In genomic region chr6:146976446-146976845, GRCm38 (mm10) we compare ENCODE assay signal across 28 mouse cellular contexts. TPM values are rescaled to one million over a fixed set of nuclear protein-coding genes. Genes with fewer than 3 reads are reported as not detected.
A peak's percentile ranks its signal among the peaks of the same experiment; 100 is the strongest.
DNase-seq lines count a peak whose midpoint lies in the region; ATAC-seq and TF ChIP-seq lines count a peak whose summit lies in the region.
"Had no signal": no experiment of that assay in that cellular context is flagged by ENCODE, and none has a peak within 500 bp of the region (broad histone marks: within the 10 kb centered on the region; RNA-seq: fewer than 3 reads in every experiment).

No protein-coding gene starts in this region.

- H3K9me3 ChIP-seq in heart, embryonic 10.5 days, result no peaks in the 10 kb centered on the region
- no peaks in the 10 kb centered on the region for H3K9me3 ChIP-seq in heart, embryonic 13.5 days
- no peaks in the 10 kb centered on the region for H3K9me3 ChIP-seq in heart, postnatal 0 days (replicated peaks; ENCODE audit: control insufficient read depth, low read length)
- H3K9me3 ChIP-seq: forebrain, embryonic 10.5 days; forebrain, embryonic 13.5 days; G1E; hindbrain, embryonic 12.5 days; hindbrain, embryonic 15.5 days had no signal

- H3K36me3 ChIP-seq in heart, embryonic 10.5 days, result peaks cover 25% of the 10 kb centered on the region
- peaks cover 22% of the 10 kb centered on the region for H3K36me3 ChIP-seq in heart, embryonic 13.5 days
- H3K36me3 ChIP-seq in heart, postnatal 0 days (replicated peaks; ENCODE audit: control insufficient read depth, insufficient read depth, low read length), result peaks cover 14% of the 10 kb centered on the region; the same call in 1 of the 2 replicates
- H3K36me3 ChIP-seq: G1E; hindbrain, embryonic 12.5 days; hindbrain, embryonic 15.5 days had no signal

- no peak overlapping the region for H3K27ac ChIP-seq in heart, embryonic 10.5 days
- H3K27ac ChIP-seq in heart, embryonic 13.5 days (replicated peaks), result peak overlapping the region; percentile 31; the same call in 1 of the 2 replicates
- H3K27ac ChIP-seq in heart, postnatal 0 days (ENCODE audit: low read depth), result peak overlapping the region; percentile 5; the same call in 1 of the 2 replicates
- H3K27ac ChIP-seq: forebrain, embryonic 10.5 days; forebrain, embryonic 13.5 days; hindbrain, embryonic 12.5 days; hindbrain, embryonic 15.5 days had no signal

- TF ChIP-seq EP300 in heart, postnatal 0 days (IDR thresholded peaks at IDR 0.05; ENCODE audit: low read depth), result no peak

- peaks cover 59% of the 10 kb centered on the region for H3K4me1 ChIP-seq in heart, embryonic 10.5 days
- H3K4me1 ChIP-seq in heart, embryonic 13.5 days, result peaks cover 69% of the 10 kb centered on the region
- H3K4me1 ChIP-seq in heart, postnatal 0 days (ENCODE audit: control insufficient read depth, insufficient read depth), result peaks cover 25% of the 10 kb centered on the region
- H3K4me1 ChIP-seq: hindbrain, embryonic 15.5 days had no signal

- H3K9ac ChIP-seq in heart, embryonic 13.5 days, result no peak overlapping the region
- H3K9ac ChIP-seq in heart, postnatal 0 days (replicated peaks; ENCODE audit: low read depth, low read length), result no peak overlapping the region
- H3K9ac ChIP-seq: forebrain, embryonic 13.5 days; hindbrain, embryonic 12.5 days; hindbrain, embryonic 15.5 days had no signal

- no peak overlapping the region for H3K4me2 ChIP-seq in heart, embryonic 13.5 days
- H3K4me2 ChIP-seq in heart, postnatal 0 days (ENCODE audit: low read depth, low read length), result no peak overlapping the region
- H3K4me2 ChIP-seq: forebrain, embryonic 13.5 days; hindbrain, embryonic 12.5 days; hindbrain, embryonic 15.5 days had no signal

- DNase-seq in heart, embryonic 10.5 days (ENCODE audit: low spot score), result peak; percentile 54
- no peak for DNase-seq in heart, adult 18-20 months
- no peak for DNase-seq in heart, postnatal 36 days
- no peak for DNase-seq in heart, postnatal 0 days (ENCODE audit: low spot score)
- DNase-seq in heart, postnatal 14 days, result no peak
- DNase-seq: adrenal gland, postnatal 10 days; adrenal gland, postnatal 36 days; B cell, adult 2 months; cerebellum, adult 18-20 months; cerebellum, adult 9-10 months; cerebellum, postnatal 14 days; gastrocnemius, postnatal 10 days; gastrocnemius, postnatal 36 days had no signal

- WGBS in heart, embryonic 10.5 days, result 58% methylated on average over 8 of the region's 8 CpGs
- 56% methylated on average over 8 of the region's 8 CpGs for WGBS in heart, embryonic 13.5 days
- 39% methylated on average over 8 of the region's 8 CpGs for WGBS in heart, postnatal 0 days

- no peak overlapping the region for H3K4me3 ChIP-seq in heart, embryonic 10.5 days
- no peak overlapping the region for H3K4me3 ChIP-seq in heart, embryonic 13.5 days
- no peak overlapping the region for H3K4me3 ChIP-seq in heart, postnatal 0 days (ENCODE audit: low read depth, low read length)
- H3K4me3 ChIP-seq: forebrain, embryonic 10.5 days; forebrain, embryonic 13.5 days; hindbrain, embryonic 12.5 days; hindbrain, embryonic 15.5 days had no signal

- intact Hi-C loops in heart, postnatal 36 days (cut with DNase I), result no loop called here
- intact Hi-C loops in heart, postnatal 14 days (cut with DNase I), result no loop called here

- H3K27me3 ChIP-seq in heart, embryonic 10.5 days (ENCODE audit: insufficient read depth, poor library complexity, severe bottlenecking), result no peaks in the 10 kb centered on the region
- H3K27me3 ChIP-seq in heart, embryonic 13.5 days (replicated peaks), result no peaks in the 10 kb centered on the region
- no peaks in the 10 kb centered on the region for H3K27me3 ChIP-seq in heart, postnatal 0 days (ENCODE audit: control insufficient read depth, insufficient read depth, low read length)
- H3K27me3 ChIP-seq: CH12.LX; forebrain, embryonic 13.5 days; hindbrain, embryonic 12.5 days; hindbrain, embryonic 15.5 days; Patski had no signal

- TF ChIP-seq CTCF in heart, postnatal 0 days (IDR thresholded peaks at IDR 0.05; ENCODE audit: low read depth), result no peak

- no peak for ATAC-seq in heart, embryonic 13.5 days (ENCODE audit: extremely low read depth, insufficient number of reproducible peaks, low FRiP score, low TSS enrichment)
- ATAC-seq in heart, postnatal 0 days (ENCODE audit: insufficient read depth, low read depth), result no peak
- ATAC-seq: forebrain, embryonic 13.5 days; forebrain, embryonic 16.5 days; intestine, postnatal 0 days; Patski had no signal

RNA-seq across cellular contexts. Expression of gene 1700034J05Rik, which starts 22.2 kb away (rescaled TPM):
- polyA plus RNA-seq in heart, embryonic 10.5 days (2016; fragmentation: Nextera tagmentation; extraction: Ambion mirVana), result 0.22 and 0.33 TPM in 2 replicates
- not detected for total RNA-seq in heart, adult 18-20 months (2021)
- polyA plus RNA-seq in heart, embryonic 13.5 days (2015; fragmentation: Nextera tagmentation; extraction: Ambion mirVana), result 0.04 and 0.18 TPM in 2 replicates
- total RNA-seq in heart, postnatal 36 days (2021), result not detected
- not detected in 2 replicates for total RNA-seq in heart, postnatal 0 days (2014; rRNA removed; ENCODE audit: low replicate concordance)
- 0.07 TPM in 2 replicates for polyA plus RNA-seq in heart, postnatal 0 days (2015; fragmentation: Nextera tagmentation; extraction: Ambion mirVana)
- total RNA-seq in heart, postnatal 14 days (2021), result not detected
- total RNA-seq: adrenal gland, adult 18-20 months; adrenal gland, postnatal 10 days; adrenal gland, postnatal 36 days; CH12.LX; gastrocnemius, adult 18-20 months; gastrocnemius, postnatal 10 days; gastrocnemius, postnatal 36 days; granulocyte monocyte progenitor cell, adult 5-6 weeks; hematopoietic stem cell, adult 5-6 weeks had no signal
- polyA plus RNA-seq: embryonic facial prominence, embryonic 11.5 days; forebrain, embryonic 16.5 days; G1E; intestine, postnatal 0 days; Patski had no signal

RNA-seq across cellular contexts. Expression of gene Rep15, which starts 55.9 kb away (rescaled TPM):
- 1.4 TPM in 2 replicates for polyA plus RNA-seq in heart, embryonic 10.5 days (2016; fragmentation: Nextera tagmentation; extraction: Ambion mirVana)
- 1 to 10 TPM in 1 of 2 experiments, under 1 TPM in 1; 0.95 to 1.2 TPM for total RNA-seq in heart, adult 18-20 months (2021)
- polyA plus RNA-seq in heart, embryonic 13.5 days (2015; fragmentation: Nextera tagmentation; extraction: Ambion mirVana), result 0.60 and 1.1 TPM in 2 replicates
- 1 to 10 TPM in 1 of 2 experiments, under 1 TPM in 1; 0.87 to 1.2 TPM for total RNA-seq in heart, postnatal 36 days (2021)
- total RNA-seq in heart, postnatal 0 days (2014; rRNA removed; ENCODE audit: low replicate concordance), result 0.97 TPM in 1 of 2 replicates, not detected in the other
- polyA plus RNA-seq in heart, postnatal 0 days (2015; fragmentation: Nextera tagmentation; extraction: Ambion mirVana), result 0.21 and 0.48 TPM in 2 replicates
- total RNA-seq in heart, postnatal 14 days (2021), result 1 to 10 TPM in 1 of 2 experiments, under 1 TPM in 1; 0.68 to 1.2 TPM
- total RNA-seq: hematopoietic stem cell, adult 5-6 weeks had no signal
- polyA plus RNA-seq: G1E had no signal
